Mouse (Mus musculus): Measurements from ENCODE around the gene Mypop. TPM values are rescaled to one million over a fixed set of nuclear protein-coding genes. Genes with fewer than 3 reads are reported as not detected.

The Mypop gene
- 4.1 and 5.0 TPM in 2 replicates for polyA plus RNA-seq (2016; fragmentation: Nextera tagmentation; extraction: Ambion mirVana)

- Histone ChIP-seq H3K36me3 (peaks cover 12% of the 10 kb centered on the region; the same call in 1 of the 2 replicates), H3K4me3 (peak within 1 kb of the TSS; percentile 58), H3K27ac (peak within 1 kb of the TSS; percentile 88), H3K9me3 (no peaks in the 10 kb centered on the region), H3K27me3 (ENCODE audit: insufficient read depth, poor library complexity, severe bottlenecking) (peaks cover 38% of the 10 kb centered on the region), H3K4me1 (replicated peaks) (peaks cover 38% of the 10 kb centered on the region)
- WGBS, result under 1% methylated on average over 37 of the region's 37 CpGs
- DNase-seq (ENCODE audit: low spot score), result peak; percentile 100
These were observed at the start of gene Mypop for GRCm38 (mm10) chr7:18990601-18991295. TSS of gene Mypop (plus strand) at chr7:18991245.

- WGBS, result 21% methylated on average over 1 of the region's 1 CpGs
- H3K27ac ChIP-seq, result peak overlapping the region; percentile 88
- DNase-seq (ENCODE audit: low spot score), result peak; percentile 72
- H3K4me1 ChIP-seq (replicated peaks), result peaks cover 55% of the 10 kb centered on the region
- no peaks in the 10 kb centered on the region; the same call in 1 of the 2 replicates for H3K27me3 ChIP-seq (ENCODE audit: insufficient read depth, poor library complexity, severe bottlenecking)
- H3K36me3 ChIP-seq, result peaks cover 43% of the 10 kb centered on the region
- 0 out of 2 replicates have a peak, but pooled peaks cover 5% of the 10 kb centered on the region for H3K9me3 ChIP-seq
- peak overlapping the region; percentile 27 for H3K4me3 ChIP-seq
These were observed 48.7 kb upstream of the Mypop start for GRCm38 (mm10) chr7:18942376-18942775.

- 0 out of 2 replicates have a peak, but pooled peaks cover 3% of the 10 kb centered on the region for H3K9me3 ChIP-seq
- H3K4me3 ChIP-seq, result peak overlapping the region; percentile 27; the same call in 1 of the 2 replicates
- no peaks in the 10 kb centered on the region; the same call in 1 of the 2 replicates for H3K27me3 ChIP-seq (ENCODE audit: insufficient read depth, poor library complexity, severe bottlenecking)
- peaks cover 48% of the 10 kb centered on the region for H3K36me3 ChIP-seq
- DNase-seq (ENCODE audit: low spot score), result no peak
- peaks cover 59% of the 10 kb centered on the region for H3K4me1 ChIP-seq (replicated peaks)
- peak overlapping the region; percentile 88 for H3K27ac ChIP-seq
- WGBS, result 55% methylated on average over 9 of the region's 9 CpGs
These were observed 48.2 kb upstream of the Mypop start for GRCm38 (mm10) chr7:18942815-18943214.

GRCm38 (mm10) chr7:18948151-18948550 is 42.9 kb upstream of the Mypop start:
- no peak for DNase-seq (ENCODE audit: low spot score)
- Histone ChIP-seq H3K4me3 (no peak overlapping the region), H3K36me3 (peaks cover 60% of the 10 kb centered on the region), H3K27me3 (ENCODE audit: insufficient read depth, poor library complexity, severe bottlenecking) (no peaks in the 10 kb centered on the region; the same call in 1 of the 2 replicates), H3K27ac (peak overlapping the region; percentile 89), H3K4me1 (replicated peaks) (peaks cover 60% of the 10 kb centered on the region), H3K9me3 (0 out of 2 replicates have a peak, but pooled peaks cover 3% of the 10 kb centered on the region)
- 65% methylated on average over 6 of the region's 6 CpGs for WGBS

- peak overlapping the region; percentile 89 for H3K27ac ChIP-seq
- WGBS, result 22% methylated on average over 12 of the region's 12 CpGs
- peaks cover 65% of the 10 kb centered on the region for H3K36me3 ChIP-seq
- peak overlapping the region; percentile 26 for H3K4me3 ChIP-seq
- H3K4me1 ChIP-seq (replicated peaks), result peaks cover 46% of the 10 kb centered on the region
- no peaks in the 10 kb centered on the region for H3K27me3 ChIP-seq (ENCODE audit: insufficient read depth, poor library complexity, severe bottlenecking)
- DNase-seq (ENCODE audit: low spot score), result peak; percentile 92
- H3K9me3 ChIP-seq, result 0 out of 2 replicates have a peak, but pooled peaks cover 3% of the 10 kb centered on the region
These were observed 41.1 kb upstream of the Mypop start for GRCm38 (mm10) chr7:18949781-18950522.

- H3K9me3 ChIP-seq, result no peaks in the 10 kb centered on the region
- H3K4me1 ChIP-seq (replicated peaks), result peaks cover 46% of the 10 kb centered on the region
- peaks cover 65% of the 10 kb centered on the region for H3K36me3 ChIP-seq
- 18% methylated on average over 18 of the region's 18 CpGs for WGBS
- peak overlapping the region; percentile 26 for H3K4me3 ChIP-seq
- DNase-seq (ENCODE audit: low spot score), result peak; percentile 70
- H3K27ac ChIP-seq, result peak overlapping the region; percentile 89
- peaks cover 4% of the 10 kb centered on the region for H3K27me3 ChIP-seq (ENCODE audit: insufficient read depth, poor library complexity, severe bottlenecking)
These were observed 40.3 kb upstream of the Mypop start for GRCm38 (mm10) chr7:18950523-18951315.

GRCm38 (mm10) chr7:18951397-18951796 is 39.6 kb upstream of the Mypop start:
- Histone ChIP-seq H3K36me3 (peaks cover 67% of the 10 kb centered on the region), H3K4me3 (peak overlapping the region; percentile 26), H3K4me1 (replicated peaks) (peaks cover 49% of the 10 kb centered on the region), H3K27me3 (ENCODE audit: insufficient read depth, poor library complexity, severe bottlenecking) (peaks cover 10% of the 10 kb centered on the region), H3K9me3 (no peaks in the 10 kb centered on the region), H3K27ac (peak overlapping the region; percentile 89; the same call in 1 of the 2 replicates)
- 14% methylated on average over 15 of the region's 15 CpGs for WGBS
- DNase-seq (ENCODE audit: low spot score), result peak; percentile 63

GRCm38 (mm10) chr7:18957569-18958383 is 33.3 kb upstream of the Mypop start:
- H3K4me1 ChIP-seq (replicated peaks), result peaks cover 63% of the 10 kb centered on the region
- peak overlapping the region; percentile 85 for H3K27ac ChIP-seq
- H3K9me3 ChIP-seq, result no peaks in the 10 kb centered on the region
- peaks cover 71% of the 10 kb centered on the region for H3K27me3 ChIP-seq (ENCODE audit: insufficient read depth, poor library complexity, severe bottlenecking)
- under 1% methylated on average over 106 of the region's 107 CpGs for WGBS
- peak; percentile 66 for DNase-seq (ENCODE audit: low spot score)
- peaks cover 48% of the 10 kb centered on the region for H3K36me3 ChIP-seq
- peak overlapping the region; percentile 62 for H3K4me3 ChIP-seq

- DNase-seq (ENCODE audit: low spot score), result no peak
- Histone ChIP-seq H3K4me1 (replicated peaks) (peaks cover 69% of the 10 kb centered on the region), H3K4me3 (peak overlapping the region; percentile 62), H3K36me3 (peaks cover 42% of the 10 kb centered on the region), H3K27me3 (ENCODE audit: insufficient read depth, poor library complexity, severe bottlenecking) (peaks cover 77% of the 10 kb centered on the region), H3K9me3 (no peaks in the 10 kb centered on the region), H3K27ac (peak overlapping the region; percentile 85)
- WGBS, result under 1% methylated on average over 21 of the region's 21 CpGs
These were observed 32.7 kb upstream of the Mypop start for GRCm38 (mm10) chr7:18958384-18958766.

- Histone ChIP-seq H3K27ac (no peak overlapping the region), H3K9me3 (no peaks in the 10 kb centered on the region), H3K4me3 (no peak overlapping the region), H3K36me3 (peaks cover 32% of the 10 kb centered on the region), H3K4me1 (replicated peaks) (peaks cover 80% of the 10 kb centered on the region), H3K27me3 (ENCODE audit: insufficient read depth, poor library complexity, severe bottlenecking) (peaks cover 88% of the 10 kb centered on the region)
- no peak for DNase-seq (ENCODE audit: low spot score)
- WGBS, result 62% methylated on average over 8 of the region's 8 CpGs
These were observed 31.6 kb upstream of the Mypop start for GRCm38 (mm10) chr7:18959446-18959845.

GRCm38 (mm10) chr7:18962171-18962792 is 28.8 kb upstream of the Mypop start:
- peaks cover 75% of the 10 kb centered on the region for H3K4me1 ChIP-seq (replicated peaks)
- peak overlapping the region; percentile 52 for H3K4me3 ChIP-seq
- H3K36me3 ChIP-seq, result peaks cover 12% of the 10 kb centered on the region
- WGBS, result under 1% methylated on average over 17 of the region's 17 CpGs
- no peaks in the 10 kb centered on the region for H3K9me3 ChIP-seq
- peak overlapping the region; percentile 13; the same call in 1 of the 2 replicates for H3K27ac ChIP-seq
- peaks cover 85% of the 10 kb centered on the region for H3K27me3 ChIP-seq (ENCODE audit: insufficient read depth, poor library complexity, severe bottlenecking)
- peak; percentile 36 for DNase-seq (ENCODE audit: low spot score)

All from hindbrain, embryonic 10.5 days (tissue).